Mouse (Mus musculus): ENCODE results near the gene Ptpn7.

DNA sequence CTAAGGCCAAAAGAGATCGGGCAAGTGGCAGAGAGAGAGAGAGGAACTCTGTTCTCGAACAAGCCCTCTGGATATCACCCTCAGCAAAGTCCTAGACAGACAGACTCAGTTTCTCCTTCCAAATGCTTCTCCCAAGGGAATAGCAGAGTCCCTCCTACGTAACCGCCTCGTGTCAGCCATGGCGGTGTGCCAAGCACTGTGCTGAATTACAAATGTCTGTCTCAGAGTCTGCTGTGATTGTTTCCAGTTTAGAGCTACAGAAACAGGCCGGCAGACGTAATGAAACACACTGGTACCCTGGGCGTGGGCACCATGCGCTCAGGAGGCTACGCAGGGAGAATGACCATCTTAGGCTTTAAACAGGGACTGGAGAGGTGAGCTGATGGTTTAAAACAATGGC, 36.2 kb upstream of the Ptpn7 start:
- TF ChIP-seq CTCF (IDR thresholded peaks at IDR 0.05; ENCODE audit: low read depth) (no peak), EP300 (IDR thresholded peaks at IDR 0.05; ENCODE audit: low read depth) (no peak)
